Mouse (Mus musculus) granulocyte monocyte progenitor cell, adult 5-6 weeks (primary cell): Measurements from ENCODE around the gene Cga. TPM values are rescaled to one million over a fixed set of nuclear protein-coding genes. Genes with fewer than 3 reads are reported as not detected.

ENCODE experiments used
- total RNA-seq, 2 experiments: library from RNA; stranded (forward) in 1 of 2; stranded (reverse) in 1 of 2; fragments of 200-712, 200-1000 nt in 1 of 2; fragments of >200 nt in 1 of 2; fragmentation: Nextera tagmentation in 1 of 2; gene quantifications; 2 replicates each; pipeline ENCODE4 v1.2.3; 2014 to 2017

Cga gene
- total RNA-seq, 2 experiments from 2014 or later, result not detected

Other genes starting within 250 kb of the Cga start
- gene Slc35a1, start 206.3 kb upstream of the Cga start, total RNA-seq (2014; fragmentation: Nextera tagmentation), result 18.5 and 30.9 TPM in 2 replicates
- 28.6 and 29.3 TPM in 2 replicates for gene Slc35a1, start 206.3 kb upstream of the Cga start, total RNA-seq (2017)
- gene Cfap206, start 163.6 kb upstream of the Cga start, total RNA-seq (2014; fragmentation: Nextera tagmentation), result not detected in 2 replicates
- gene Cfap206, start 163.6 kb upstream of the Cga start, total RNA-seq (2017), result not detected in 2 replicates
- gene Gm136, start 137.5 kb upstream of the Cga start, total RNA-seq (2014; fragmentation: Nextera tagmentation), result not detected in 2 replicates
- not detected in 2 replicates for gene Gm136, start 137.5 kb upstream of the Cga start, total RNA-seq (2017)
- gene Smim8, start 115.4 kb upstream of the Cga start, total RNA-seq (2014; fragmentation: Nextera tagmentation), result 12.3 and 29.8 TPM in 2 replicates
- gene Smim8, start 115.4 kb upstream of the Cga start, total RNA-seq (2017), result 11.9 and 15.1 TPM in 2 replicates
- gene Zfp292, start 10.8 kb upstream of the Cga start, total RNA-seq (2014; fragmentation: Nextera tagmentation), result 23.6 and 27.4 TPM in 2 replicates
- gene Zfp292, start 10.8 kb upstream of the Cga start, total RNA-seq (2017), result 28.6 and 29.5 TPM in 2 replicates